Mouse (Mus musculus) natural killer cell, adult 2 months (primary cell): ENCODE data around the gene Sugp1.
"Not testable (repeated sequence)": the region's sequence is repeated elsewhere in the genome, so short reads cannot be mapped to it uniquely, and the experiment has no call there.

Source experiments
- DNase-seq, 2 experiments: peaks; one replicate each; pipeline ENCODE4 v3.0.0; 2022; ENCODE audit warnings: low spot score in 2 of 2

Gene Sugp1

DNA sequence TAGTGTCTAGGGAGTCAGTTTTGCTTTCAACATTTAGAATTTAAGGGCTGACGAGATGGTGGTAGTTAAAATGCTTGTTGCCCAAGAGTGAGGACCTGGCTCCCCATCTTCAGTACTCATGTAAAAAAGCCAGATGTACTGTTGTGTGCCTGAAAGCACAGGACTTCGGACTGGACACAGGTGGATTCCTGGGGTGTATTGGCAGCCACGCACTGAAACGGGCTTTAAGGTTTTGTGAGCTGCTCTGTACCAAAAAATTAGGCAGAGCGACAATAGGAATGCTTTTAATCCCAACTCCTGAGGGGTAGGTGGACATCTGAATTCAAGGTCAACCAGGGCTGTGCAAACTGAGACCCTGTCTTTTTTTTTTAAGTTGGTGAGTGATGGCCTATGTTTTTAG lies 1.4 kb downstream of the Sugp1 start:
- DNase-seq, result no peak

- DNase-seq, result no peak
Measured at GRCm38 (mm10) chr8:70049662-70050061, 7.0 kb downstream of the Sugp1 start.

DNA sequence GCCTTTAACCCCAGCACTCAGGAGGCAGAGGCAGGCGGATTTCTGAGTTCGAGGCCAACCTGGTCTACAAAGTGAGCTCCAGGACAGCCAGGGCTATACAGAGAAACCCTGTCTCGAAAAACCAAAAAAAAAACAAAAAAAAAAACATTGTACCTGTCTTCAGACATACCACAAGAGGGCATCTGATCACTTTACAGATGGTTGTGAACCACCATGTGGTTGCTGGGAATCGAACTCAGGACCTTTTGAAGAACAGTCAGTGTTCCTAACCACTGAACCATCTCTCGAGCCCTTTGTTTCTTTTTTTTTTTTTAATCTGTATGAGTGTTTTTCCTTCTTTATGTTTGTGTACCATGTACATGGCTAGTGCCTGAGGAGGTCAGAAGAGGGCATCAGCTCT lies 7.8 kb downstream of the Sugp1 start:
- not testable (repeated sequence) for DNase-seq

DNA sequence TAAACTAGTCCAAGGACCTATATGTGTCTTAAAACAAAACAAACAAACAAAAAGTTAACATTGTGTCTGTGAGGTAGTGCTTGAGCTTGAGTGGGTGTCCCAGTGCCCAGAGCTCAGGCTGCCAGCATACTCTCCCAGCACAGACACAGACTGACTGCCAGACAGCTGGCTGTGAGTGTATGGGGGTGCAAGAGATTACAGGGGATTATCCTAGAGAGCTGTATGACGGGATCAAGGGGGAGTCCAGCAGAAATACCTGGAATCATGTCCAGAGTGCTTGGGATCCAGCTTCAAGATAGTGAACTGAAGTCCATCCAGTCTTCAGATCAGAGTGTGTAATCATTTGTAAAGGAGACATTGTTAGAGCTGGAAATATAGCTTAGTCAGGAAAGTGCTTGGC lies 15.1 kb downstream of the Sugp1 start:
- DNase-seq, result no peak

DNA sequence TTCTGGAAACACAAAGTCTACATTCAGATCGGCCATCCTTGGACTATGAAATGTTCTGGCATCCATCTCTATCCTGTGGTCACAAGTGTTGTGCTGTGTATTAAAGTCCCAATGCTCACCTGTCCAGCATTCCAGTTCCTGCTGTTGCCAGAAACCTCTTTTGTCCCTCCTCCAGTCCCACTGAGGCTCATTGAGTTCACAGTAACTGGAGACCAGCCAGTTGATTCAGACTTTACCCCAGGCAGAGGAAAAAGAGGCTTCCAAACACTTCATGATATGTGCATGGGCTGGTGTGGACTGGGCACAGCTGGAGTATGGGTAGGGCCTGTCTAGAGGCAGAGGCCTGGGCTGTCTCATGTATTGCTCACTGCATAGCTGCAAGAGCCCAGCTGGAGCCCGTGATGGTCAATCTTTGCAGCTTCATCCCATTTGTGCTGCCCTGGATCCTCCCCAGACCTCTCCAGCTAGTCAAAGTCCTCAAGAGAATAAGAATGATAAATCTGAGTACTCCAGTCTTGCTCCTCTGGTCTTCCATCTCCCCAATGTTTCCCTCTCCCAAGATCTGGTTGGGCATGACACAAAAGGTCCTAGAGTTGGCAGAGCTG lies 29.3 kb downstream of the Sugp1 start:
- no peak for DNase-seq

DNA sequence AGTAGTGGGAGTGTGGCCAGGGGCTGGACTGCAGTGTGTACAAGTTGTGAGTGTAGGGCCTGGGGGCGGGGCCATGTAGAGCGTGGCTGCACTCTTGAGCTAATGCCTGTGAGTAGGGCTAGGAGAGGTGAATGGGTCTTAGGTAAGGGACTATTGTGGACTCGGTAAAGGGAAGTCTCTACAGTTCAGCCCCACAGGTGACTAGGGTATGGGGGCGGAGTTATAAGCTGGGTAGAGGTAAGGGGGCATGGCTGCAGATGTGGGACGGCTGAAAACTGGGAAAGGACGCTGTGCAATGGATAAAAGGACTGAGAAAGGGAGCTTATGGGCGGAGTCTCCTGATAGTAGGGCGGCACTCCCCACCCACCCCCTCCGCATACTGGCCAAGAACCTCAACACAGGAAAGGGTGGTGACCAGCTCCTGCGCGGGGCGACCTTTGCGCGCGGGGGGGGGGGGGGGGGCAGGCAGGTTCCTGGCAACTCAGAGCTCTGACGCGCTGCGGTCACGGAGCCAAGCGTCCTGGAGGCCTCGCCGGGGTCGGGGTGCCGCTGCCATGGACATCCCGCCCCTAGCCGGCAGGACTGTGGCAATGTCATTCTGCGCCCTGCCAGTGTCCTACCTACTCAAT lies 29.9 kb downstream of the Sugp1 start, which contains the start of gene Tm6sf2:
Gene Tm6sf2 (plus strand): TSS at position 484 of the 629 bp plus-strand sequence.
- peak; percentile 43 to 57 for DNase-seq

- DNase-seq, result no peak
Measured at GRCm38 (mm10) chr8:70073120-70073519, 30.5 kb downstream of the Sugp1 start.

- no peak for DNase-seq
Measured at GRCm38 (mm10) chr8:70073682-70074081, 31.1 kb downstream of the Sugp1 start.

GRCm38 (mm10) chr8:70081976-70082375 lies 39.4 kb downstream of the Sugp1 start:
- no peak for DNase-seq

DNA sequence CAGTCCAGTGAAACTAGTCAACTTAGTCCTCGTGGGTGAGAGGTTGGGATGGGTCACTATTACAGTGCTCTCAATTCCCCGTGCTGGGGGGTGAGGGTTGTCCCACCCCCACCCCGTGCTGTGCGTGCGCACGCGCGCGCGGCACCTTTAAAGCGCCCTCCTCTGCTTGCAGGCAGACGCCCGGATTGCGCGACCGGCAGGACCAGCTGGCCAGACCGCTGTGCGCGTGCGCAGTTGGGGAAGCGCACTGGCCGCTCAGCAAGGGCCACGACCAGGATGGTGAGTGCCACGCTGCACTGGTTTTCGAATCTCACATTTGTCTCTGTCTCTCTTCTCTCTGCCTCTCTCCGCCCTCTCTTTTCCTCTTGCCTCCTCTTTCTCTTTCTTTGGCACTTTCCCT lies 40.7 kb downstream of the Sugp1 start, which contains the start of gene Hapln4:
Gene Hapln4 (plus strand): TSS at position 173 of the 400 bp plus-strand sequence.
- DNase-seq, result peak; percentile 17 to 41

DNA sequence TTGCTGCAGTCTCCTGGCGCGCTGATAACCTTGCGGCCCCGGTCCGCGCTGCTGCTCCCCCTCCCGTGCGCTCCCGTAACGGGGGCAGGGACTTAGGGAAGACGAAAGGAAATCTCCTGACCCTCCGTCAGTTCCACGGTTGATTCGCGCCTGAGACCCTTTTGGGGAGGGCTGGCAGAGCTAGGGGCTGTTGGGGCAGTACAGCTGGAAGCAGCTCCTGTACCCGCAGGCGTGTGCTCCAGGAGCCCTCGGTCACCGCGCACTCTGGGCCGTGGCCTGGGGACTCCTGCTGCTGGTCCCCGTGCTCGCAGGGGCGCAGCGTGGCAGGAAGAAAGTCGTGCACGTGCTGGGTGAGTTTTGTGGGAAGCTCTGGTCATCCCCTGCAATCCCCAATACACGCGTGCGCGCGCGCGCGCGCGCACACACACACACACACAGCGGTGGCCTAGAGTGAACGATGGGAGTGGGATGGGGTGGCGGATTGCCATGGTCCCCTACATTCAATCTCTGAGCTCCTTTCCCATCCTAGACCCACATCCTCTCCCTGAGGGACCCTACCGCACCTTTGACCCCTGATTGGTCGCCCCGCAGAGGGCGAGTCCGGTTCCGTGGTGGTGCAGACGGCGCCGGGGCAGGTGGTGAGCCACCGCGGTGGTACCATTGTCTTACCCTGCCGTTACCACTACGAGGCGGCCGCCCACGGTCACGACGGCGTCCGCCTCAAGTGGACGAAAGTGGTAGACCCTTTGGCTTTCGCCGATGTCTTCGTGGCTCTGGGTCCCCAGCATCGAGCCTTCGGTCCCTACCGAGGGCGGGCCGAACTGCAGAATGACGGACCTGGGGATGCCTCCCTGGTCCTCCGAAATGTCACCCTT lies 41.8 kb downstream of the Sugp1 start:
- no peak for DNase-seq

DNA sequence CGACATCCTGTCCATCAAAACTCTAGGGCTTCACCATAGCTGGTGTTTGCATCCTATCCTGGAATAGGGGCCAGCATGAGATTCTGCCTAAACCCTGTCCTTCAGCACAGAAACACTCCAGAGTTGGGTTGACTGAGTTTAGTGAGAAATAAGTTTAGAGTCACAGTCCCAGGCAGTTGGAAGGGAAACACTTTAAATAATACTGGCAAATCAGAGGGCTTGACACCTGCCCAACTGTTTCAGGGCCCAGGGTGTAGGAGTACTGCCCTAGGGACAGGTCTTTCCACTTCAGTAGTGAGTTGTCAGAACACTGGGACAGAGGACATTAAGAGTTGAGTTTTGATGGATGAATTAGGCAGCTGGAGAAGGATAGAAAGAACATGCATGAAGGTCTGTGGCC lies 43.5 kb downstream of the Sugp1 start:
- no peak for DNase-seq

DNA sequence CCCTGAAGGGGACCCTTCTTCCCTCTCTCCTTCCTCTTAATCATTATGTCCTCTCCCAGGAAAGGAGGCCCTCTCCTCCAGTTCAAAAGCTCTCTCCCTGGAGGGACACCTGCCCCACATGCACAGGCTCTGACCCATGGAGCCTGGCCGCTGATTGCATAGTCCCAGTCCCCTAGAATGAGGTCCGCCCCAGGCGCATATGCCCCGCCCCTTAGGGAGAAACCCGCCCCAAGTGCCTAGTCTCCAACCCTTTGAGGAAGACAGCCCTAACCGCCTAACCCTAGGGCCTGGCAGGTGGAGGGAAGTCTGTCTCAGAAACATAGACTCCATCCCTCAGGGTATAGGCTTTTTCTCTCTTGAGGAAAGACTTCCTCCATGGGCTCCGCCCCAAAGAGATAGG lies 44.6 kb downstream of the Sugp1 start:
- no peak for DNase-seq

DNA sequence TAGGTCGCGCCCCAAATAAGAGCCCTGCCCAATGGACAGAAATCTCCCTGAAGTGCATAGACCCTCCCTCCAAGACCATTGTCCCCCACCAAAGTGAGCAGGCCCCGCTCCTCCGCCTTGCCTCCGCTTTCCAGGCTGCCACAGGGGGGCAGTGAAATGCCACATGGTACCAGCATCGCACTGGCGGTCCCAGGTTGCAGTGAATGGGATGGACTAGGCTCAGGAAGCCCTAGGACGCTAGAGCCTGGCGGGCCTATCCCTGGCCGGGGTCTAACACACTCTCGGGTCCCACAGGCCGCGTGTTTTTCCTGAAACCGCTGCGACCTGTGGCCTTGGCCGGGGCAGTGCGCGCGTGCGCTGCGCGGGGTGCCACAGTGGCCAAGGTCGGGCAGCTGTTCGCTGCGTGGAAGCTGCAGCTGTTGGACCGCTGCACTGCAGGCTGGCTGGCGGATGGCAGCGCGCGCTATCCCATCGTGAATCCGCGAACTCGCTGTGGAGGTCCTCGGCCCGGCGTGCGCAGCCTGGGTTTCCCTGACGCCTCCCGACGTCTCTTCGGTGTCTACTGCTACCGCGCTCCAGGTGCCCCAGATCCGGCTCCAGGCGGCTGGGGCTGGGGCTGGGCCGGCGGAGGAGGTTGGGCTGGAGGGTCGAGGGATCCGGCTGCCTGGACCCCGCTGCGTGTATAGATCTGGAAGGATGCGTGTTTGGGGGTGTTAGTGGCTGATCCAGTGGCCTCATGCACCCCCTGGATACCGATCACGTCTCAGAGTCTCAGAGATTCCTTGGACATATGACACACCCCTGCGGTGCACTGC lies 45.4 kb downstream of the Sugp1 start:
- DNase-seq, result peak in 1 of 2 experiments; percentile 19

DNA sequence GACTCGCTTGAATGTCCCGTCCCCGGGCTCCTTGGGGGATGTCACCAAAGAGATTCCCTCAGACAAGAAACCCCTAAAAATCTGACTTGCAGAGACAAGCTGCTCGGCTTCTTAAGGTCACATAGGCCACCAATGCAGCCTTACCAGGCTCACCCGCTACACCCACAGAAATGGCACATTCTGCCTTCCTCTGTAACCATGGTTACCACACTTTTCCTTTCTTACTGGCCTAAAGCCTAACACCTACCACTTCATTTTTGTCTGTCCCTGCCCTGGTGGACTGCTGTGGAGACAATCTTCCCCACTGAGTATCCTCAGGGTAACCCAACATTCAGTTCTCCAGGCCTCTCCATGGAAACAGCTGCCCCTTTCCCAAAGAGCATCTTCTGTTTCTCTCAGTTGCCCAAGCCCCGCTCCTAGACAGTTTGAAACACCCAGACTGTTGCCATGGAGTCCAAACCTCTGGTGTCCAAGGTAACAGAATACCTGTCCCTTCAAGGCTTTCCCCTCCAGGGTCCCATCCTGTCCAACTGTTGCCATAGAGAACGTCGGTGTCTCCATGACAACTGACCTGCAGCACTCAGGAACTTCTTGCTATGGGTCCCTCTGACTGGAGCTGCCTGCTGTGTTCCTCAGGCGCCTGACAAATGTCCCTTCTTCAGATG lies 46.8 kb downstream of the Sugp1 start:
- DNase-seq, result no peak

DNA sequence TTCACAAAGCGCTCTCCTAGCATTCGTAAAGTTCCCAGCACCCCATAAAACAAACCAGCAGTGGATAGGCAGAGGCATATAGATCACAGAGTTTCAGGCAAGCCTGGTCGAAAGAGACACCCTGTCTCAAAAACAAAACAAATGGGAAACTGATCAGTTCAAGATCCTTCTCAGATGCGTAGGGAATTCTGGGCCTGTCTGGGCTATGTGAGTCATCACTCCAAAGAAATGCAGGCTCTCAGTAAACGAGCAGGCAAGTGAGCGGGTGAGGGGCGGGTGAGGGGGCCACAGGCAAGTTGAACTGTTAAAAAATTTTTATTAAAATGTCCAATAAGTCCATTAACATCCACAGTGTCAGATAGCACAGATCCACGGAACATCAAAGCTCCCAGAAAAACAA lies 50.2 kb downstream of the Sugp1 start:
- DNase-seq, result no peak

GRCm38 (mm10) chr8:70099276-70099675 lies 56.7 kb downstream of the Sugp1 start:
- no peak for DNase-seq

DNA sequence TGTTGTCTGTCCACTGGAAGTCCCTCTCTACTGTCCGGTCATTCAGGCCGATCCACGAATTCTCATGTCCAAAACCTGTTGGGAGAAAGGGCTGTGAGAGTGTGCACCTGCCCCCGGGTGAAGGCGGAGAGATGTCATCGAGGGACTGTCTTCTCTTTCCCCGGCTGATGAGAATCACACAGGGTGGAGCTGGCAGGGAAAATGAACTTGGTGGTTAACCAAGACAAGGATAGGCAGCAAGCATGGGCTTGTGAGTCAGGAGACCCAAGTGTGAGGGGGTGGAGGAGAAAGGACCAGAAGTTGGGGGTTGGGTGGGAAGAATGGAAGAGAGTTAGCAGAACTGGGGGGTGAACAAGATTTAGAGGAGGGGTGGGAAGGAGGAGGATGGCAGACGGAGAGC lies 57.6 kb downstream of the Sugp1 start:
- DNase-seq, result no peak

DNA sequence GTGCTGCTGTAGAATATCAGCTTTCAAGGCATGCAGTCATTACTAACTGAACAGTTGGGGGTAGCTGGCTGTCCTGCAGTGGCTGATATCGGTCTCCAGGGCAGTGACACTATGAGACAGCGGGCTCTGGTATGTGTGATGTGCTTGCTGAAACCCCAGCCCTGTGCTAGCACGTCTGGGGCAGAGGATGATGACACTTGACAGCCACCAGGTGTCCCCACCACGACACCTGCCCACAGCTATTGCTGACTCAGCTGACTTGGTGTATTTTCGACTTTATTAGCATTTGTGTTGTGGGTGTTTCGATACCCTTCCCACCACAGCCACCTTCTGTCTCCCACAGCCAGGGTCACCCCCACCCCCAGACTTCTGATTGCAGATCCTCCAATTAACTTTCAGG lies 61.9 kb downstream of the Sugp1 start:
- peak; percentile 45 to 62 for DNase-seq

GRCm38 (mm10) chr8:70104922-70105321 lies 62.3 kb downstream of the Sugp1 start:
- DNase-seq, result no peak

GRCm38 (mm10) chr8:70110451-70110850 lies 67.8 kb downstream of the Sugp1 start:
- DNase-seq, result peak in 1 of 2 experiments; percentile 13
